Mouse (Mus musculus): ENCODE data around the gene Eif3k.

- TF ChIP-seq CTCF (IDR thresholded peaks at IDR 0.05; ENCODE audit: low read depth, low read length) (no peak), GATA1 (IDR thresholded peaks at IDR 0.05; ENCODE audit: borderline replicate concordance, low read length) (no peak), TAL1 (conservative IDR thresholded peaks at IDR 0.05; ENCODE audit: low read depth, low read length) (no peak), POLR2AphosphoS5 (IDR thresholded peaks at IDR 0.05; ENCODE audit: insufficient replicate concordance, low read depth, low read length) (no peak)
Observed at GRCm38 (mm10) chr7:28981651-28982273, at the start of gene Eif3k, which contains the start of gene Map4k1.

Data from G1E (cell line).